Mouse (Mus musculus) cerebellum, adult (tissue): ENCODE results near the gene Tefm.
"Not testable (repeated sequence)": the region's sequence is repeated elsewhere in the genome, so short reads cannot be mapped to it uniquely, and the experiment has no call there.

Experiments
- ATAC-seq: cut with Nextera tagmentation; 2 replicates; pipeline ENCODE4 v1.9.2; 2017; ENCODE audit warnings: mild to moderate bottlenecking, moderate library complexity, mixed read lengths; ENCODE audit not compliant: insufficient number of reproducible peaks, low FRiP score, low TSS enrichment

The Tefm gene

GRCm38 (mm10) chr11:80141825-80142521 is at the start of gene Tefm:
TSS of gene Tefm (minus strand) at chr11:80142175.
- ATAC-seq: peak; percentile 87; the same call in 1 of the 2 replicates

GRCm38 (mm10) chr11:80190280-80190679 is 48.3 kb upstream of the Tefm start:
- no peak for ATAC-seq

GRCm38 (mm10) chr11:80185441-80185976 is 43.5 kb upstream of the Tefm start:
- not testable (repeated sequence) for ATAC-seq

- no peak for ATAC-seq
These were observed 42.6 kb upstream of the Tefm start for GRCm38 (mm10) chr11:80184531-80185071.

GRCm38 (mm10) chr11:80183705-80184255 is 41.8 kb upstream of the Tefm start, which contains the start of gene Rnf135:
TSS of gene Rnf135 (plus strand) at chr11:80183851.
- peak; percentile 94 for ATAC-seq

GRCm38 (mm10) chr11:80183054-80183704 is 41.2 kb upstream of the Tefm start:
- ATAC-seq: not testable (repeated sequence)

GRCm38 (mm10) chr11:80181021-80181749 is 39.2 kb upstream of the Tefm start:
- ATAC-seq: no peak

- ATAC-seq: no peak
These were observed 36.3 kb upstream of the Tefm start for GRCm38 (mm10) chr11:80178316-80178715.

- ATAC-seq: no peak
These were observed 35.2 kb upstream of the Tefm start for GRCm38 (mm10) chr11:80176911-80177895.

GRCm38 (mm10) chr11:80173963-80174670 is 32.1 kb upstream of the Tefm start:
- ATAC-seq: no peak

- no peak for ATAC-seq
These were observed 29.9 kb upstream of the Tefm start for GRCm38 (mm10) chr11:80171884-80172283.

GRCm38 (mm10) chr11:80170351-80170750 is 28.4 kb upstream of the Tefm start:
- no peak for ATAC-seq

- ATAC-seq: no peak
These were observed 27.7 kb upstream of the Tefm start for GRCm38 (mm10) chr11:80169629-80170028.

GRCm38 (mm10) chr11:80168611-80169249 is 26.8 kb upstream of the Tefm start:
- no peak for ATAC-seq

GRCm38 (mm10) chr11:80168121-80168520 is 26.1 kb upstream of the Tefm start:
- no peak for ATAC-seq

GRCm38 (mm10) chr11:80164224-80164623 is 22.2 kb upstream of the Tefm start:
- ATAC-seq: no peak

GRCm38 (mm10) chr11:80163362-80164116 is 21.6 kb upstream of the Tefm start:
- no peak for ATAC-seq
